Mouse (Mus musculus) kidney, embryonic 14.5 days (tissue): ENCODE measurements around the gene Rsbn1. TPM values are rescaled to one million over a fixed set of nuclear protein-coding genes. Genes with fewer than 3 reads are reported as not detected.

ENCODE experiments used
- ATAC-seq: fragments of 200-750 bp; cut with Nextera tagmentation; 2 replicates; pipeline ENCODE4 v1.8.0; 2017; ENCODE audit warnings: moderate number of reproducible peaks, mild to moderate bottlenecking, moderate TSS enrichment, moderate library complexity; ENCODE audit not compliant: low FRiP score, low TSS enrichment
- H3K27ac ChIP-seq: fragments of 300-500 bp; sonication (generic); 2 replicates; pipeline ENCODE4 v1.5.1; 2014; ENCODE audit warnings: low read depth, mild to moderate bottlenecking, low read length, moderate library complexity, mixed read lengths
- H3K27me3 ChIP-seq: fragments of 300-500 bp; sonication (generic); 2 replicates; pipeline ENCODE4 v1.6.1; 2014; ENCODE audit warnings: mild to moderate bottlenecking, low read length; ENCODE audit not compliant: control insufficient read depth, insufficient read depth
- H3K36me3 ChIP-seq: fragments of 300-500 bp; sonication (generic); 2 replicates; pipeline ENCODE4 v1.6.1; 2014; ENCODE audit warnings: low read length, mixed read lengths; ENCODE audit not compliant: control insufficient read depth, insufficient read depth
- H3K4me1 ChIP-seq: fragments of 300-500 bp; sonication (generic); 2 replicates; pipeline ENCODE4 v1.6.1; 2014; ENCODE audit warnings: low read length, mixed read lengths; ENCODE audit not compliant: control insufficient read depth, insufficient read depth
- H3K4me2 ChIP-seq: fragments of 300-500 bp; sonication (generic); replicated peaks from 2 replicates; pipeline ENCODE4 v1.6.1; 2014; ENCODE audit warnings: low read depth, mild to moderate bottlenecking, low read length
- H3K4me3 ChIP-seq: fragments of 300-500 bp; sonication (generic); 2 replicates; pipeline ENCODE4 v1.5.1; 2014; ENCODE audit warnings: mild to moderate bottlenecking, low read length
- H3K9ac ChIP-seq: fragments of 300-500 bp; sonication (generic); 2 replicates; pipeline ENCODE4 v1.6.1; 2014; ENCODE audit warnings: low read depth, mild to moderate bottlenecking, low read length, moderate library complexity
- H3K9me3 ChIP-seq: fragments of 300-500 bp; sonication (generic); 2 replicates; pipeline ENCODE4 v1.6.1; 2016; ENCODE audit warnings: low read length; ENCODE audit not compliant: control insufficient read depth
- WGBS: fragments of 180-500 bp; shearing (Covaris S2); extraction: QIAGEN DNeasy Blood & Tissue Kit; methylation state at CpG from one replicate; pipeline ENCODE4 v1.1.7; 2014; 5-methylcytosine and 5-hydroxymethylcytosine counted together
- polyA plus RNA-seq: library from polyadenylated mRNA; unstranded; fragments of >200 nt; fragmentation: Nextera tagmentation; extraction: Ambion mirVana; gene quantifications from 2 replicates; pipeline ENCODE4 v1.2.1, GENCODE M21; 2014

Gene Rsbn1
- polyA plus RNA-seq, 1 experiment from 2014 or later, result 13.3 TPM

DNA sequence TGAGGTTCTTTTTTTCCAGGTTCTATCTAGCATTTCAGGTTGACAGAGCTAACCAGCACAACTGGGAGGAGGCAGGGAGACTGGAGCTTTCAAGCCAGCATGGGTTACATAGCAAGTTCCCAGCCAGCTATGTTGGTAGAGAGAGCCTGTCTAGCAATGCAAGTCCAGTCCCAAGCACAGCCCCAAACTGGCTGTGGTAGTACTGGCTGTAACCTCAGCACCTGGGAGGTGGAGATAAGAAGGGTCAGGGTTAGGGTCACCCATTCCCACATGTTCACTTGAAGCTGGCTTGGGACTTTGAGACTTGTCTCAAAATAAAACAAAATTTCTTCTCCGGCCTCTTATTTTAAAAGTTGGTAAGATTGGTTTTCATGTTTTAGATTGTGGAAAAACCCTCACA, 6.2 kb downstream of the Rsbn1 start:
- H3K9me3 ChIP-seq, result no peaks in the 10 kb centered on the region
- H3K27ac ChIP-seq, result no peak overlapping the region
- no peak for ATAC-seq
- H3K4me3 ChIP-seq, result no peak overlapping the region
- 90% methylated on average over 1 of the region's 1 CpGs for WGBS
- no peak overlapping the region for H3K4me2 ChIP-seq
- no peaks in the 10 kb centered on the region; the same call in 1 of the 2 replicates for H3K36me3 ChIP-seq
- peaks cover 16% of the 10 kb centered on the region for H3K4me1 ChIP-seq
- no peaks in the 10 kb centered on the region for H3K27me3 ChIP-seq
- no peak overlapping the region for H3K9ac ChIP-seq

DNA sequence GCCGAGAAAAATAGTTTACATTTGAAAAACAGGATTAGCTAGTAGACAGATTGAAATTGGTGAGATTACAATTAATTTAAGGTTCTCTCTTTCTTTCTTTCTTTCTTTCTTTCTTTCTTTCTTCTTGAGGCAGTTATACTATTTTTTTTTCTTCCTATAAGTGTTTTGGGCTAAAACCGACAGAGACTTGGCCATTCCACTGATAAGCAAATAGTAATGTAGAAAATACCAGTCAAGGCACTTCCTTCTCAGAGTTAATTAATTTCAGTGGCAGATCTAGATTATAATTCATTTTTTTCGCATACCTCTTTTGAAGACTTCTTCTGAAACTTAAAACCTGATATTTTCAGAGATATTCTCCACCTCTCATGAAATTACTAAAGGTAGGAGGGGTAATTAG, 11.4 kb downstream of the Rsbn1 start:
- ATAC-seq, result no peak
- no peaks in the 10 kb centered on the region for H3K9me3 ChIP-seq
- no peak overlapping the region for H3K9ac ChIP-seq
- H3K4me1 ChIP-seq, result 0 out of 2 replicates have a peak, but pooled peaks cover 3% of the 10 kb centered on the region
- WGBS, result 67% methylated on average over 3 of the region's 3 CpGs
- H3K36me3 ChIP-seq, result peaks cover 10% of the 10 kb centered on the region
- H3K27me3 ChIP-seq, result no peaks in the 10 kb centered on the region
- no peak overlapping the region for H3K27ac ChIP-seq
- H3K4me3 ChIP-seq, result no peak overlapping the region
- H3K4me2 ChIP-seq, result no peak overlapping the region

DNA sequence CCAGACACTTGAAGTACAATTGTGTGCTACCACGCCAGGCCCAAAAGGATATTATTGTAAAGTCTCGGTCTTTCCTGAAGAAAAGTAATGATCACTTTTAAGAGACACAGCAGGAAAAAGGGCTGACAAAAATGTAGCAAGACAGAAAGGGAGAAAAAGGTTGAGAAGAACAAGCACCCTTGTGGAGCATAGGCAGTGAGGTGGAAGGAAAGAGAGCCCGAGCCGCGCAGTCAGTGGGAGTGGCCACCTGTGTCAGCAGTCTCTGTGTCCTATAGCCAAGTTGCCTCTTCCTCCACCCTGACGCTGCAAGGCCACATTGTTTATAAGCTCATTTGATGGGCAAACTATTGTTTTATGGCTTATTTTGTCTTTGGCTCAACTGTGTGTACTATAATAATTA, 13.6 kb downstream of the Rsbn1 start:
- Histone ChIP-seq H3K4me2 (no peak overlapping the region), H3K4me1 (0 out of 2 replicates have a peak, but pooled peaks cover 3% of the 10 kb centered on the region), H3K36me3 (peaks cover 15% of the 10 kb centered on the region), H3K27ac (no peak overlapping the region), H3K9ac (no peak overlapping the region), H3K4me3 (no peak overlapping the region), H3K27me3 (no peaks in the 10 kb centered on the region), H3K9me3 (no peaks in the 10 kb centered on the region)
- 76% methylated on average over 6 of the region's 6 CpGs for WGBS
- ATAC-seq, result no peak

DNA sequence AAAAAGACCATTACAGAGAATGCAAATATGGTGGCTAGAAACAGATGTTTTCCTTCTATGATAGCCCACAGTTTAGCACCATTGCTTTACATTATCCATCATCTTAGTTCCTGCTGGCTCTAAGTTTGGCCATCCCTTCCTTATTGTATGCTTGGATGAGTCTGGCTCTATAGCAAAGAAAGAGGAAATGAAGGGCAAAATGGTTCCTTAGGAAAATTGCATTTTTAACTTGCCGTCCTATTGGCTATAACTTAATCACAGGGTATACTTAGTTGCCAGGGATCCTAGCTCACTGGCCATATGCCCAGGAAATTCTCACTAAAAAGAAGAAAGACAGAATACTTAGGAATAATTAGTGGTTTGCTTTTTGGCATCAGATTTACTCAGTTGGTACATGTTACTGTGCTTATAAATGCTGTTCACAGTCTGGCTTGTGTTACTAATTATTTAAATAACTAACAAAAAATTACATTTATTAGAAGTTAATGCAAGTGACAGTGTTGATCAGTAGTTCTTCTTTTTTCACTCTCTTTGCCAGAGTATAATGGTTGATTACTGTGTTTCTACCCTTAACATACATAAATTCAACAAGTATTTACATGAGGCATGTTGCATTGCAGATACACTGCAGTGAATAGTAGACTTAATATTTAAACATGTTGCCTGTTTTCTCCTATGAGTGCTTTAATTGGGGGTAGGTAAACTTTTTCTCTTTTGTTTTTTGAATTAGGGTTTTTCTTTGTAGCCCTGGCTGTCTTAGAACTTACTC, 31.1 kb downstream of the Rsbn1 start:
- H3K4me2 ChIP-seq, result no peak overlapping the region
- no peaks in the 10 kb centered on the region for H3K27me3 ChIP-seq
- H3K4me1 ChIP-seq, result no peaks in the 10 kb centered on the region
- no peak overlapping the region for H3K4me3 ChIP-seq
- no peaks in the 10 kb centered on the region for H3K36me3 ChIP-seq
- no peak for ATAC-seq
- H3K9me3 ChIP-seq, result no peaks in the 10 kb centered on the region
- no peak overlapping the region for H3K9ac ChIP-seq
- H3K27ac ChIP-seq, result no peak overlapping the region
- 93% methylated on average over 1 of the region's 1 CpGs for WGBS

DNA sequence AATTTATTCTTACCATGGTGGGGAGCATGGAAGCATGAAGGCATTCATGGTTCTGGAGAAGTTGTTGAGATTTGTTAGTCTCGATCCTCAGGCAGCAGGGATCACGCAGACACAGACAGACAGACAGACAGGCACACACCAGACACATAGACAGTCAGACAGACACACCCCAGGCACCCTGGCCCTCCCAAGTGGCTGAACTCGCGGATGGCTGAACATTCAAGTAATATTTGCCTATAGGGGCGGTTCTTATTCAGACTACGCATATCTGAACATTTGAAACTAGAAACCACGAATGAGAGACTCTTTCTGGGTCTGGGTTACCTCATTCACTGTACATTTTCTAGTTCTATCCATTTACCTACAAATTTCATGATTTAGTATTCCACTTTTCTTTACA, 34.7 kb downstream of the Rsbn1 start:
- 91% methylated on average over 7 of the region's 7 CpGs for WGBS
- Histone ChIP-seq H3K4me1 (no peaks in the 10 kb centered on the region), H3K4me2 (no peak overlapping the region), H3K27ac (no peak overlapping the region), H3K36me3 (no peaks in the 10 kb centered on the region), H3K27me3 (no peaks in the 10 kb centered on the region), H3K4me3 (no peak overlapping the region), H3K9me3 (no peaks in the 10 kb centered on the region), H3K9ac (no peak overlapping the region)
- ATAC-seq, result no peak

DNA sequence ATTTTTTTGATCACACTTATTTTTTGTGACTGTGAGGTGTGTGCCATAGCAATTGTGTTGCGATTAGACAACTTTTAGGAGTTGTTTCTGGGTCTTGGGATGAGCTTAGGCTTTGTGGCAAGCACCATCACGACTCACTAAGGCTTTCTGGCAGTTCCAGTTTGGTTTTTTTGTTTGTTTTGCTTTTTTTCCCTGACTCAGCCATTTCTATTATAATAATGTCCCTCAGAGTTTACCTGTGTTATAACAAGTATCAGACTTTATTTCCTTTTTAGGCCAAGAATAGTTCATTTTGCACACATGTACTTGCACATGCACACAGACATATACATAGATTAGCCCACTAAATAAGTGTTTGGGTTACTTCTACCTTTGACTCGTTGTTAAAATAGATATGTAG, 46.7 kb downstream of the Rsbn1 start:
- ATAC-seq, result no peak
- Histone ChIP-seq H3K27ac (no peak overlapping the region), H3K9ac (no peak overlapping the region), H3K4me1 (no peaks in the 10 kb centered on the region), H3K36me3 (peaks cover 28% of the 10 kb centered on the region), H3K9me3 (no peaks in the 10 kb centered on the region), H3K4me2 (no peak overlapping the region), H3K27me3 (no peaks in the 10 kb centered on the region), H3K4me3 (no peak overlapping the region)
- WGBS, result 94% methylated on average over 3 of the region's 3 CpGs

DNA sequence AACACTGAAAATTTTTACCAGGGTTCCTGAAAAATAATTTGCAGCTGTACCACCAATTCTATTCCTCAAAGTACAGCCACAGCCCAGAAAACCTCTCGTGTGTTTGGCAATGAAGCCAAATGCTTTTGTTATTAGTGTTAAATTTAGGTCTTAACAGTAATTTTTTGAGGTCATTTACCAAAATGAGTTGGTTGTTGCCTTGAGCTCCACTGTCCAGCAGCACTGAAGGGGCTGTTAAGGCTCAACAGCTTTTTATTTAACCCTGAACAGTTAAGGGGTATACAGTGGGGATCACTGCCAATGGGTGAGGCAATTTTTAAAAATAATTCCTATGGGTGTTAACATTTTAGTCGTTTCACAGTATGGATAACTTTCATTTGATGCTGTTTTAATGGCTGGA, 53.3 kb downstream of the Rsbn1 start:
- Histone ChIP-seq H3K4me2 (peak overlapping the region; percentile 49), H3K36me3 (peaks cover 18% of the 10 kb centered on the region), H3K4me1 (0 out of 2 replicates have a peak, but pooled peaks cover 5% of the 10 kb centered on the region), H3K27me3 (no peaks in the 10 kb centered on the region), H3K9me3 (no peaks in the 10 kb centered on the region), H3K9ac (peak overlapping the region; percentile 74; the same call in 1 of the 2 replicates), H3K4me3 (peak overlapping the region; percentile 71), H3K27ac (peak overlapping the region; percentile 87; the same call in 1 of the 2 replicates)
- ATAC-seq, result no peak
- WGBS, result 39% methylated on average over 2 of the region's 2 CpGs

DNA sequence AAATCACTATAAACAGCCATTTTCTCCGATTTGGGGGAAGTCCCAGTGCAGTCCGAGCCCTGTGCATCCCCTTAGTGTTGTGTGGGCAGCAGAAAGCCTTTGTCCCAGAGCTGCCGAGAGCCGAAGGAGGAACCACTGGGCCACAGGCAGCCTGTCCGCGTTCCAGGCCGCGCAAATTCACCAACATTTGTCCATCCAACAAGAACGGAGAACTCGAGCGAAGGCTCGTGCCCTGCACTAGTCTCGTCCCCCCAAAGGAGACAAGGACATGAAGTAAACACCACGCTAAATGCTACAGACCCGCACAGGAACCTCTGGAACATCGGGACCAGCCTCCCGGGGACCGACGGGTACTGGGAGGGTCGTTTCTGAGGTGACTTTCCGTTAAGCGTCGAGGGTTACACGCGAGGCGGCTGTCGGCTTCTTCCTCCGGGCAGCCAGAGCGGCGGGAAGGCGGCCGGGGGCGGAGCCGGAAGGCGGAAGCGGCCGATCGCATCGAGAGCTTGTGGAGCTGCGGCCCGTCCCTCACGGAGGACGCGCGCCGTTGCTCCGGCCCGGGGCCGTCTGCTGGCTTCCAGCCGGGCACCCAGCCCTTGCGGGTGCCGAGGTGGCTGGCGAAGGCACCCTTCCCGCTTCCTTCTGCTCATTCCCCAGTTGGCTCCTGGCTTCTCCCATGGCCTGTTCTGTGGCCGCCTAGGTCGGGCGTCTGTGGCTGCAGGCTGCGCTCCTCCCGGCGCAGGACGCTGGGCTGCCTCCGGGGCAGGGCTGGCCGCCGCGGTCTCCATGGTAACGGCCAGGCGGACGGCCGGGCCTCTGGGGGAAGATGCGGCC, 54.2 kb downstream of the Rsbn1 start, which contains the start of gene Phtf1:
Gene Phtf1 (plus strand): TSS at position 250 of the 831 bp plus-strand sequence.
- Histone ChIP-seq H3K4me2 (peak within 1 kb of the TSS; percentile 49), H3K4me1 (0 out of 2 replicates have a peak, but pooled peaks cover 5% of the 10 kb centered on the region), H3K4me3 (peak within 1 kb of the TSS; percentile 71), H3K9me3 (no peaks in the 10 kb centered on the region), H3K9ac (peak within 1 kb of the TSS; percentile 74), H3K27me3 (no peaks in the 10 kb centered on the region), H3K27ac (peak within 1 kb of the TSS; percentile 87), H3K36me3 (peaks cover 20% of the 10 kb centered on the region)
- WGBS, result under 1% methylated on average over 68 of the region's 70 CpGs
- ATAC-seq, result peak; percentile 98

DNA sequence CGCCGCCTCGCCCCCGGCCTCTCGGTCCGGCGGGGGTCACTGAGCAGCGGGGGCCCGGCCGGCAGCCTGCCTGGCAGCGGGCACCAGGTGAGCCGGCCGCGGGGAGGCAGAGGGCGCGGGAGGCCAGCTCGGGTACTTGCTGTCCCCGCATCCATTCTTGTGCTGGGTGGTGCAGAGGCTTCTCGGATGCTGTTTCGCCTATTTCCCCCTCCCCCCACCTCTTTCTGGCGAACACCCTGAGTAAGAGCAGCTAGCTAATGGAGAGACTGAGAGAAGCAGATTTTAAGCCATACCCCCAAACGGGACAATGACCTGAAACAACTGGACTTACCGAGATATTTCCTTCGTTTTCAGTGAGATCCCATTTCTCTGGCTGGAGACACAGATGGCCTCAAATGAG, 54.8 kb downstream of the Rsbn1 start:
- under 1% methylated on average over 24 of the region's 24 CpGs for WGBS
- Histone ChIP-seq H3K4me1 (0 out of 2 replicates have a peak, but pooled peaks cover 5% of the 10 kb centered on the region), H3K36me3 (peaks cover 21% of the 10 kb centered on the region), H3K9ac (peak overlapping the region; percentile 74), H3K4me2 (peak overlapping the region; percentile 49), H3K27ac (peak overlapping the region; percentile 87), H3K27me3 (no peaks in the 10 kb centered on the region), H3K4me3 (peak overlapping the region; percentile 71), H3K9me3 (no peaks in the 10 kb centered on the region)
- ATAC-seq, result peak; percentile 84
